In genomic region chr1:60042398-60042795, GRCm38 (mm10) we compare ENCODE assay signal across 8 mouse cellular contexts. TPM values are rescaled to one million over a fixed set of nuclear protein-coding genes. Genes with fewer than 3 reads are reported as not detected.
DNase-seq lines count a peak whose midpoint lies in the region; ATAC-seq lines count a peak whose summit lies in the region.

No protein-coding gene starts in this region.

- H3K9me3 ChIP-seq in liver, embryonic 12.5 days (replicated peaks) = no peaks in the 10 kb centered on the region

- H3K36me3 ChIP-seq in liver, embryonic 12.5 days = no peaks in the 10 kb centered on the region

- H3K27me3 ChIP-seq in liver, embryonic 12.5 days (replicated peaks) = peaks cover 40% of the 10 kb centered on the region

- no peak for DNase-seq in frontal cortex, postnatal 25 days (ENCODE audit: low spot score in 2 of 2)
- peak; percentile 6 for DNase-seq in ovary, postnatal 36 days (ENCODE audit: low spot score)
- DNase-seq in ovary, postnatal 10 days (ENCODE audit: low spot score) = no peak
- DNase-seq in frontal cortex, postnatal 10 days (ENCODE audit: low spot score in 2 of 2) = peak; percentile 17 to 25
- DNase-seq in thymus, postnatal 0 days (ENCODE audit: low spot score) = peak; percentile 8
- no peak for DNase-seq in natural killer cell, adult 2 months (ENCODE audit: low spot score in 2 of 2)

- ATAC-seq in frontal cortex, adult (ENCODE audit: low TSS enrichment) = peak; percentile 42
- no peak for ATAC-seq in liver, embryonic 12.5 days

- 4% methylated on average over 19 of the region's 19 CpGs for WGBS in liver, embryonic 12.5 days (ENCODE audit: insufficient replicate concordance)

- H3K4me3 ChIP-seq in liver, embryonic 12.5 days = peak overlapping the region; percentile 67

- H3K4me1 ChIP-seq in liver, embryonic 12.5 days = 0 out of 2 replicates have a peak, but pooled peaks cover 12% of the 10 kb centered on the region

- H3K4me2 ChIP-seq in liver, embryonic 12.5 days = peak overlapping the region; percentile 88

- peak overlapping the region; percentile 17; the same call in 1 of the 2 replicates for H3K9ac ChIP-seq in liver, embryonic 12.5 days

- no peak overlapping the region for H3K27ac ChIP-seq in liver, embryonic 12.5 days

RNA-seq across cellular contexts. Expression of gene Ica1l, which starts 0.6 kb away (rescaled TPM):
- 0.56 and 0.69 TPM in 2 replicates for polyA plus RNA-seq in liver, embryonic 12.5 days (2016; fragmentation: Nextera tagmentation; extraction: Ambion mirVana)
- 1.7 and 3.1 TPM in 2 replicates for polyA plus RNA-seq in thymus, postnatal 0 days (2015; fragmentation: Nextera tagmentation; extraction: Ambion mirVana)

RNA-seq across cellular contexts. Expression of gene Carf, which starts 55.6 kb away (rescaled TPM):
- 2.9 and 3.2 TPM in 2 replicates for polyA plus RNA-seq in liver, embryonic 12.5 days (2016; fragmentation: Nextera tagmentation; extraction: Ambion mirVana)
- 5.0 and 5.8 TPM in 2 replicates for polyA plus RNA-seq in thymus, postnatal 0 days (2015; fragmentation: Nextera tagmentation; extraction: Ambion mirVana)

RNA-seq across cellular contexts. Expression of gene Wdr12, which starts 56.0 kb away (rescaled TPM):
- 69.1 and 70.1 TPM in 2 replicates for polyA plus RNA-seq in liver, embryonic 12.5 days (2016; fragmentation: Nextera tagmentation; extraction: Ambion mirVana)
- 111 and 132 TPM in 2 replicates for polyA plus RNA-seq in thymus, postnatal 0 days (2015; fragmentation: Nextera tagmentation; extraction: Ambion mirVana)

Comparison
In these comparisons a context has a peak if more than half of its experiments do, and no peak if none do; other contexts are left out.
1. DNase-seq: peak in ovary, postnatal 36 days (single experiment), frontal cortex, postnatal 10 days (2 of 2) and thymus, postnatal 0 days (single experiment); none in frontal cortex, postnatal 25 days (0 of 2), ovary, postnatal 10 days (single experiment) and natural killer cell, adult 2 months (0 of 2).